Mouse (Mus musculus) liver, embryonic 16.5 days (tissue): ENCODE data around the gene Prdm5. TPM values are rescaled to one million over a fixed set of nuclear protein-coding genes. Genes with fewer than 3 reads are reported as not detected.

Experiments used
- ATAC-seq: fragments of 200-750 bp; cut with Nextera tagmentation; 2 replicates; pipeline ENCODE4 v1.8.0; 2017; ENCODE audit warnings: low read depth, mild to moderate bottlenecking, moderate number of reproducible peaks, moderate library complexity
- H3K27ac ChIP-seq: fragments of 300-500 bp; sonication (generic); 2 replicates; pipeline ENCODE4 v1.5.1; 2014; ENCODE audit warnings: mild to moderate bottlenecking, low read length
- H3K27me3 ChIP-seq: fragments of 300-500 bp; sonication (generic); 2 replicates; pipeline ENCODE4 v1.6.1; 2014; ENCODE audit warnings: low read depth, low read length, mixed read lengths; ENCODE audit not compliant: control insufficient read depth, insufficient read depth
- H3K36me3 ChIP-seq: fragments of 300-500 bp; sonication (generic); 2 replicates; pipeline ENCODE4 v1.6.1; 2014; ENCODE audit warnings: mild to moderate bottlenecking; ENCODE audit not compliant: control insufficient read depth, insufficient read depth
- H3K4me1 ChIP-seq: fragments of 300-500 bp; sonication (generic); 2 replicates; pipeline ENCODE4 v1.6.1; 2014; ENCODE audit warnings: low read depth, low read length, mixed read lengths; ENCODE audit not compliant: control insufficient read depth
- H3K4me2 ChIP-seq: fragments of 300-500 bp; sonication (generic); 2 replicates; pipeline ENCODE4 v1.6.1; 2014; ENCODE audit warnings: low read depth, low read length, mixed read lengths
- H3K4me3 ChIP-seq: fragments of 300-500 bp; sonication (generic); 2 replicates; pipeline ENCODE4 v1.5.1; 2014; ENCODE audit warnings: low read depth, mild to moderate bottlenecking, low read length
- H3K9ac ChIP-seq: fragments of 300-500 bp; sonication (generic); 2 replicates; pipeline ENCODE4 v1.6.1; 2014; ENCODE audit warnings: low read depth, low read length
- H3K9me3 ChIP-seq: fragments of 300-500 bp; sonication (generic); replicated peaks from 2 replicates; pipeline ENCODE4 v1.6.1; 2016; ENCODE audit warnings: low read length; ENCODE audit not compliant: control insufficient read depth
- WGBS: fragments of 180-500 bp; shearing (Covaris S2); extraction: QIAGEN DNeasy Blood & Tissue Kit; methylation state at CpG from one replicate; pipeline ENCODE4 v1.1.7; 2014; ENCODE audit not compliant: insufficient replicate concordance; 5-methylcytosine and 5-hydroxymethylcytosine counted together
- polyA plus RNA-seq: library from polyadenylated mRNA; unstranded; fragments of >200 nt; fragmentation: Nextera tagmentation; extraction: Ambion mirVana; gene quantifications from 2 replicates; pipeline ENCODE4 v1.2.1, GENCODE M21; 2015

The Prdm5 gene
- polyA plus RNA-seq, 1 experiment from 2014 or later, result 1.5 TPM

DNA sequence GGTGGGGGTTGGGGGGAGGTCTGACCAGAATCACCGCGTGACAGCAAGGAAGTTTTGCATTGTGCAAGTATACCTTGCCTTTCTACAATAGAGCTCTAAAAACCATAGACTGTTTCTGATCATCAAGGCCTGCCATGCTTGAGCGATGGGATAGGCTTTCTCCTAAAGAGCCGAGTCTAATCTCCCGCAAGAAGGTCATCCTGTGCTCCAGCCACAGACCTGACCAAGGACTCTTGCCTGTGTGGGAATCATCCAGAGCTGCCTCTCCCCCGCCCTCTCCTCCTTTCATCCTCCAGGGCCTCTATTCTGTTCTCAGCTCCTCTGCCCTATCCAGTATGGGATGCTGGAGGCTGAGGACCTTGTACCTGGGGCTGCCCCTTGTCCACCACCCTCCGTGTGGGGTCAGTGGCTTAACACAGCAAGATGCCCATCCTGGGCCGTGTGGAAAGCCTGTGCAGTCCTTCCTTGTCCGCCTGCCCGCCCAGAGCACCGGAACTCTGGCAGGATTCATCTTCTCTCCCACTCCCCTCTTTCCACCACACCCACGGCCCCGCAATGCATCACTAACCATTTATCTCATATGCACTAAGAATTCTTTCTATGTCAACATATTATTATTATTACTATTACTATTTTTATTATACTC lies 12.9 kb upstream of the Prdm5 start:
- H3K4me1 ChIP-seq, result no peaks in the 10 kb centered on the region
- H3K4me2 ChIP-seq, result no peak overlapping the region
- H3K27ac ChIP-seq, result no peak overlapping the region
- H3K27me3 ChIP-seq, result no peaks in the 10 kb centered on the region
- H3K4me3 ChIP-seq, result no peak overlapping the region
- no peak for ATAC-seq
- H3K9ac ChIP-seq, result no peak overlapping the region
- 63% methylated on average over 13 of the region's 13 CpGs for WGBS
- H3K36me3 ChIP-seq, result no peaks in the 10 kb centered on the region
- H3K9me3 ChIP-seq, result no peaks in the 10 kb centered on the region

DNA sequence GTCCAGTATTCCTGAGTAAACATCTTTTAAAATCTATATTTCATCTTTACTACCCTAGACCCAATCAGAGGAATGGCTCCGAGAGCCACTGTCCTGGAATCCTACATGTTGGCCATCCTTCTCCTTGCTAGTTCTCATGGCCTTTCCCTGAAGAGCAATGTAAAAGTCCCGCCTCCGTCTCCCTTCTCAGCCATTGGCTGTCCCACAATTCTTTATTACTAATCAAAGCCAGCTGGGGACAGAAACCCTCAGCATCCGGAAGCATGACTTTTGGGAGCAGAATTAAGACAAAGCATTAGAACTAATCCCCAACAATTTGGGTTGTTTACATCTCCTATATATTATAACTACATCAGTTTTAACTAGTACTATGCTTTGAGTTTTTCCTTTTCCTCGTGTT lies 10.9 kb upstream of the Prdm5 start:
- Histone ChIP-seq H3K27me3 (no peaks in the 10 kb centered on the region), H3K9me3 (no peaks in the 10 kb centered on the region), H3K4me3 (no peak overlapping the region), H3K9ac (no peak overlapping the region), H3K4me1 (no peaks in the 10 kb centered on the region), H3K36me3 (no peaks in the 10 kb centered on the region), H3K4me2 (no peak overlapping the region), H3K27ac (no peak overlapping the region)
- ATAC-seq, result no peak
- 70% methylated on average over 5 of the region's 5 CpGs for WGBS

- Histone ChIP-seq H3K9me3 (no peaks in the 10 kb centered on the region), H3K4me3 (no peak overlapping the region), H3K9ac (no peak overlapping the region), H3K27ac (no peak overlapping the region), H3K36me3 (no peaks in the 10 kb centered on the region), H3K4me1 (no peaks in the 10 kb centered on the region; the same call in 1 of the 2 replicates), H3K4me2 (no peak overlapping the region), H3K27me3 (no peaks in the 10 kb centered on the region)
- WGBS, result 65% methylated on average over 4 of the region's 4 CpGs
- no peak for ATAC-seq
Measured at GRCm38 (mm10) chr6:65773566-65773965, 5.2 kb upstream of the Prdm5 start.

DNA sequence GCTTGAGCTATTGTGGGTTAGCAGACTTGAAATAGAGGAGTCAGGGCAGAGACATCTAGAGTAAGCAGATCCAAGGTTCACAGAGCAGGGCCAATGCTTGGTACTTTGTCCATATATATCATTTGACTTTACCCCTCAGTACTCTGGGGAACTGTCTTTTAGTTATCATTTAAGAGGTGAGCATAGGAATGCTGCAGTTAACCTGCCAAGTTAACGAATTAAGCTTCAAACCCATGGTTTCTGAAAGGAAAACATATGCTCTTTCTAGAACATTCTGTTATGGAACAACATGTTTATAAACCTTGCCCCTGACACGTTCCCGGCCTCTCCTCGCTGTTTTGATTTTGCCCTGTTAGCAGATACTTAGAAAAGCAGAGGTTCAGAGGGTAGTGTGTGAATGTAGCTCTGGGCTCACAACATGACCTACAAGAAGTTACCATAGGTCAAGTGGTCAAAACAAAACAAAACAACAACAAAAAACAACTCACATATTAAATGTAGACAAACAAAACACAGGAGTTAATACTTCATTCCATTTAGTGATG lies 973 bp downstream of the Prdm5 start:
- no peak for ATAC-seq
- H3K4me3 ChIP-seq, result no peak overlapping the region
- H3K27ac ChIP-seq, result no peak overlapping the region
- H3K9ac ChIP-seq, result no peak overlapping the region
- no peaks in the 10 kb centered on the region for H3K36me3 ChIP-seq
- H3K27me3 ChIP-seq, result no peaks in the 10 kb centered on the region; the same call in 1 of the 2 replicates
- no peak overlapping the region for H3K4me2 ChIP-seq
- H3K4me1 ChIP-seq, result no peaks in the 10 kb centered on the region; the same call in 1 of the 2 replicates
- 65% methylated on average over 4 of the region's 4 CpGs for whole genome bisulfite sequencing
- no peaks in the 10 kb centered on the region for H3K9me3 ChIP-seq

DNA sequence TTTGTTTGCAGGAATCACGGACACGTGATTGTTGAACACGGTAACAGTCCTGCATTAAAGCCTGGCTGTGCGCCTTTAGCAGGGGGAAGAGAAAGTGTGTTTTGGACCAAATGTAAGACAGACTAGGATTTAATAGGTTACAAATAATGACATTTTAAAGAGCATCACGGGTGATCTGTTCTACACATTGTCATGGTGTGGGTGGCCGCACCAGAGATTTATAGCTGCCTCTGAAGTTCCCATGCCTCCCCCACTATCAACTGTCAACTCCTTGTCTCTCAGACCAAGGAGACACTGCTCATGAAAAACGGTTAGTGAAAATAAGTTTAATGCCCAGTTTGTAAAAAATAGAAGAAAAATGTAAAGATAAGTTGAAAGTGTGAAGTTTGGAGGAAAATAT lies 2.7 kb downstream of the Prdm5 start:
- Histone ChIP-seq H3K4me1 (no peaks in the 10 kb centered on the region; the same call in 1 of the 2 replicates), H3K9ac (no peak overlapping the region), H3K4me2 (no peak overlapping the region), H3K27ac (no peak overlapping the region), H3K36me3 (no peaks in the 10 kb centered on the region), H3K4me3 (no peak overlapping the region), H3K27me3 (no peaks in the 10 kb centered on the region; the same call in 1 of the 2 replicates), H3K9me3 (no peaks in the 10 kb centered on the region)
- no peak for ATAC-seq
- WGBS, result 69% methylated on average over 7 of the region's 7 CpGs

DNA sequence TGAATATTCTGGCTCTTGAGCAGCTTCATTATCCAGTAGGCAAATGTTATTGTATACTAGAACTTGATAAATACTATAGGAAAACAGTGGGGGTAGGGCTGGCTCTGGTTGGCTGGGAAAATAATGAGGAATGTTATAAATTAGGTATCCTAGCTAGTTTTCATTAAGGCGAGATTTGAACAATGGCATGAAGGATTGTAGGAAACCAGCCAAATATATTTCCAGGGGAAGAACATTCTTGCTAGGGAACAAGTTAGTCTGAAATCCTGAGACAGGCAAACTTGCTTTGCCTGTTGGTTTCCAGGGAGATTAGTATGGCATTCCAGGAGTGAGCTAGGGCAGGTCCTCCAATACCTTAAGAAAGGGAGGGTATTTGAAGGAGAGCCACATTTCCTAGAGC lies 4.9 kb downstream of the Prdm5 start:
- 62% methylated on average over 1 of the region's 1 CpGs for WGBS
- ATAC-seq, result no peak

GRCm38 (mm10) chr6:65792923-65793322 lies 14.1 kb downstream of the Prdm5 start:
- no peaks in the 10 kb centered on the region for H3K36me3 ChIP-seq
- H3K27me3 ChIP-seq, result no peaks in the 10 kb centered on the region
- no peak overlapping the region for H3K9ac ChIP-seq
- no peak overlapping the region for H3K4me2 ChIP-seq
- no peak overlapping the region for H3K27ac ChIP-seq
- WGBS, result 47% methylated on average over 2 of the region's 2 CpGs
- H3K4me1 ChIP-seq, result no peaks in the 10 kb centered on the region
- H3K9me3 ChIP-seq, result no peaks in the 10 kb centered on the region
- no peak overlapping the region for H3K4me3 ChIP-seq
- no peak for ATAC-seq

More for the DNA sequence above, 4.9 kb downstream of the Prdm5 start:
- Histone ChIP-seq H3K27me3 (no peaks in the 10 kb centered on the region; the same call in 1 of the 2 replicates), H3K4me1 (no peaks in the 10 kb centered on the region; the same call in 1 of the 2 replicates), H3K36me3 (no peaks in the 10 kb centered on the region), H3K9ac (no peak overlapping the region), H3K27ac (no peak overlapping the region), H3K4me2 (no peak overlapping the region), H3K9me3 (no peaks in the 10 kb centered on the region), H3K4me3 (no peak overlapping the region)

DNA sequence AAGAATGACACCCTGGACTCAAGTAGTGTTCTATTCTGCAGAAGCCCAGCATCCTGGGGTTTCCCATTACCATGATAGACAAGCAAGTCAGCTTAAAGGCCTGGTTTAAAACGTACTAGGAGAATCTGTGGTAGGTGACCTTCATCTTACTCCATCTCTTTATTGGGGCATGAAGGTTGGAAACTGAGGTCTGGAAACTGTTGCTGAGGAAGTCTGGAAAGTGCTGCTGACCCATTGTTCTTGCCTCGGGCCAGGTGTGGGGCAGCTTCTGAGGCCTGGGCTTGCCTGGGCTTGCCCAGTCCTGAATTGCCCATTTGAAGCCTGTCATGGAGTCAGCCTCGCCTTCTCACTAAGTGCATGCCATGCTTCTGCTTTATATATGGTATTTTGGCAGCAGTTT lies 17.8 kb downstream of the Prdm5 start:
- Histone ChIP-seq H3K27ac (no peak overlapping the region), H3K36me3 (no peaks in the 10 kb centered on the region), H3K9me3 (no peaks in the 10 kb centered on the region), H3K4me1 (no peaks in the 10 kb centered on the region), H3K27me3 (no peaks in the 10 kb centered on the region), H3K4me2 (no peak overlapping the region), H3K9ac (no peak overlapping the region), H3K4me3 (no peak overlapping the region)
- WGBS, result 51% methylated on average over 3 of the region's 3 CpGs
- ATAC-seq, result no peak

- Histone ChIP-seq H3K36me3 (no peaks in the 10 kb centered on the region), H3K4me1 (no peaks in the 10 kb centered on the region), H3K27me3 (no peaks in the 10 kb centered on the region), H3K9ac (no peak overlapping the region), H3K4me2 (no peak overlapping the region), H3K27ac (no peak overlapping the region), H3K9me3 (no peaks in the 10 kb centered on the region), H3K4me3 (no peak overlapping the region)
- no peak for ATAC-seq
- 53% methylated on average over 2 of the region's 2 CpGs for WGBS
Measured at GRCm38 (mm10) chr6:65797276-65797675, 18.5 kb downstream of the Prdm5 start.
